Mouse (Mus musculus) hindbrain, embryonic 12.5 days (tissue): Measurements from ENCODE around the gene Kank4. TPM values are rescaled to one million over a fixed set of nuclear protein-coding genes. Genes with fewer than 3 reads are reported as not detected.
A peak's percentile ranks its signal among the peaks of the same experiment; 100 is the strongest.

Experiments used
- ATAC-seq: fragments of 200-750 bp; cut with Nextera tagmentation; 2 replicates; pipeline ENCODE4 v1.8.0; 2017; ENCODE audit warnings: moderate TSS enrichment; ENCODE audit not compliant: low FRiP score
- H3K27ac ChIP-seq: fragments of 300-500 bp; sonication (generic); 2 replicates; pipeline ENCODE4 v1.5.1; 2016; ENCODE audit warnings: mild to moderate bottlenecking
- H3K27me3 ChIP-seq: fragments of 300-500 bp; sonication (generic); 2 replicates; pipeline ENCODE4 v1.6.1; 2016; ENCODE audit warnings: mild to moderate bottlenecking
- H3K36me3 ChIP-seq: fragments of 300-500 bp; sonication (generic); 2 replicates; pipeline ENCODE4 v1.6.1; 2016; ENCODE audit warnings: mild to moderate bottlenecking
- H3K4me1 ChIP-seq: fragments of 300-500 bp; sonication (generic); 2 replicates; pipeline ENCODE4 v1.6.1; 2016
- H3K4me2 ChIP-seq: fragments of 300-500 bp; sonication (generic); replicated peaks from 2 replicates; pipeline ENCODE4 v1.6.1; 2016; ENCODE audit warnings: mild to moderate bottlenecking
- H3K4me3 ChIP-seq: fragments of 300-500 bp; sonication (generic); 2 replicates; pipeline ENCODE4 v1.5.1; 2016; ENCODE audit warnings: mild to moderate bottlenecking
- H3K9ac ChIP-seq: fragments of 300-500 bp; sonication (generic); 2 replicates; pipeline ENCODE4 v1.6.1; 2016; ENCODE audit warnings: mild to moderate bottlenecking, moderate library complexity
- H3K9me3 ChIP-seq: fragments of 300-500 bp; sonication (generic); replicated peaks from 2 replicates; pipeline ENCODE4 v1.6.1; 2016; ENCODE audit warnings: mild to moderate bottlenecking
- WGBS: fragments of 180-500 bp; shearing (Covaris S2); methylation state at CpG from one replicate; pipeline ENCODE4 v1.1.7; 2016; 5-methylcytosine and 5-hydroxymethylcytosine counted together
- polyA plus RNA-seq: library from polyadenylated mRNA; unstranded; fragments of >200 nt; fragmentation: Nextera tagmentation; extraction: Ambion mirVana; gene quantifications from 2 replicates; pipeline ENCODE4 v1.2.1, GENCODE M21; 2016

The Kank4 gene
- polyA plus RNA-seq, 1 experiment from 2014 or later, result 1.5 TPM

DNA sequence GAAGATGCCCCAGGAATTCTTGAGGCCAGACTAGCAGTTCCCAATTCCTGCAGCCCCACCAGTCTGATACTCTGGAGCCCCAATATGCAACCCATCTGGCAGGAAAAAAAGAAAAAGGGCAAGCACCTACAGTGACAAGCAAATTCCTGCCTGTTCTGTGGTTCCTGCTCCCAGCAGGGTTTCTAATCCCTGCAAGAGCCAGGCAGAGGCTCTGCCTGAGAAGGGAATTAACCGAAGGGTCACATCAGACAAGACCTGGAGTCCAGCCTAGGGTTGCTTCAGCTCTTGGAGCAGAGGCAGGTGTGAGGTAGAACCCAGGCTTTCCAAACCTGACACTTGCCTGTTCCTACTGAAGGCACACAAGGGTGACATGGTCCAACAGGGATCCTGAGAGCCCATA lies 26.6 kb downstream of the Kank4 start:
- Histone ChIP-seq H3K36me3 (no peaks in the 10 kb centered on the region), H3K4me2 (peak overlapping the region; percentile 43; the same call in 1 of the 2 replicates), H3K9me3 (no peaks in the 10 kb centered on the region), H3K4me1 (peaks cover 18% of the 10 kb centered on the region), H3K27me3 (no peaks in the 10 kb centered on the region), H3K9ac (no peak overlapping the region), H3K4me3 (no peak overlapping the region), H3K27ac (0 out of 2 replicates have a peak overlapping the region, but pooled peaks have one; percentile 12)
- 35% methylated on average over 1 of the region's 1 CpGs for WGBS
- no peak for ATAC-seq

DNA sequence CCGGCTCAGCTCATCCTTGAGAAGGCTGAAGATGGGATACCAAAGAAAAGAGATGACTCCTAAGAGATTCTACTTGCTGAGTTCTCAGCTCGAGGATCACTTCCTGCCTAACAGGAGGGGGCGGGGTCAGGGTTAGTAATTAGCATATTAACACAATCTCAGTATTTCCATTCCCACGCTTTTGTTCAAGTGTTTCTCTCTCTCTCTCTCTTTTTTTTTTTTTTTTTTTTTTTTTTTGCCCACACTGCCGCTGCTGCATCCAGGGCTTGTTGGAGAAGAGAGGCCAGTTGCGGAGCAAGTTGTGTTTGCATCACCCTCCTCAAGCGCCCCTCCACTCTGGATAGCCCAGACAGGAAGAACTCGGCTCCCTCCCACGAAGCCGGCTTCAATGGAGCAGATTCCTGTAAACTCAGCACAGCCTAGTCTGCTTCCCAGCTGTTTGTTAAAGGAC lies 27.5 kb downstream of the Kank4 start:
- Histone ChIP-seq H3K36me3 (no peaks in the 10 kb centered on the region), H3K9me3 (no peaks in the 10 kb centered on the region), H3K4me3 (peak overlapping the region; percentile 24; the same call in 1 of the 2 replicates), H3K27me3 (no peaks in the 10 kb centered on the region), H3K27ac (peak overlapping the region; percentile 55; the same call in 1 of the 2 replicates), H3K4me1 (peaks cover 18% of the 10 kb centered on the region), H3K4me2 (peak overlapping the region; percentile 43), H3K9ac (no peak overlapping the region)
- ATAC-seq, result no peak
- WGBS, result 7% methylated on average over 10 of the region's 10 CpGs

DNA sequence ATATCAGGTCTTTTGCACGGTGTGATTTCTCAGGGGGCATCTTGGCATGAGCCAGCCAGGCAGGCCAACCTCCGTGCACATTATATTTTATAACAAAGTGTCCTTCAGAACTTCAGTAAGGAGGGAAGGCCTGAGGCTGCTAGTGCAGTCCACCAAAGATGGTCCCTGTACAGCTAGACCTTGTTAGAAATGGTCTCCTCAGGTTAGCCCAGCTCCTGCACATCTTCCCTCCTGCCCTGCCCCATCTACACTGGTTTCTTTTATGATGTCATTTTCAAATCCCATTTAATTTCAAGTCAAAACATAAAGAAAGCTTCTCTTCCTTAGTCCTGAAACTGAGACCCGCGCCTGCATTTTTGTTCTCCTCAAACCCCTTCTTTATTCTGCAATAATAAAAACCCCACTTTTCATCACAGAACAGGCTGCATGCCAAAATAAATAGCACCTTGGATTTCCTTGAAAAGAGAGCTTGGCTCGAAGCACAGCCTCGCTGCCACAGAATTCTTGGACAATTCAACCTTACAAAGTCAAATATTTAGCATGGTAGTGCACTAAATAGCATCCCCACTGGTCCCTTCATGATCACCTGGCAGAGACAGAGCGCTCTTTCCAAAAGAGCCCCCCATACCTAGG lies 28.1 kb downstream of the Kank4 start:
- H3K4me2 ChIP-seq, result peak overlapping the region; percentile 43
- H3K27ac ChIP-seq, result peak overlapping the region; percentile 55; the same call in 1 of the 2 replicates
- no peaks in the 10 kb centered on the region for H3K9me3 ChIP-seq
- H3K4me1 ChIP-seq, result peaks cover 18% of the 10 kb centered on the region
- H3K4me3 ChIP-seq, result peak overlapping the region; percentile 24; the same call in 1 of the 2 replicates
- no peak for ATAC-seq
- H3K9ac ChIP-seq, result no peak overlapping the region
- no peaks in the 10 kb centered on the region for H3K27me3 ChIP-seq
- WGBS, result 71% methylated on average over 7 of the region's 7 CpGs
- H3K36me3 ChIP-seq, result no peaks in the 10 kb centered on the region

DNA sequence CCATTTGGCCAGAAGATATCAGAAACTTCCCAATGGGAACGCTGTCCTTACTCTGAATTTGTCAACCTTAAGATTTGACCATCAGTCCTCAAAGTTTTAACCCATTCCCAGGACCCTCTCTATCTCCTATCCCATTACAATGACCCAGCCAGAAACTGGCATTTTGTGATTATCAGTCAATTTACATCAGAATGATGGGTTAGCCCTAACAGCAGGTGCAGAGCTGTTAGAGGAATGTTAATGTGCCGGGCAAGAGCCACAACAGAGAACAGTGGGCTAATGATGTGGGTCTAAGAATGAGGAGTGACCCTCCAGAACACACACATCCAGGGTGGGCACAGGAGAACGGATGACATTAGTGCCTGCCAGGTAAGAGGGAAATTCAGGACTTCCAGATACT lies 31.1 kb downstream of the Kank4 start:
- Histone ChIP-seq H3K27ac (no peak overlapping the region), H3K27me3 (no peaks in the 10 kb centered on the region), H3K4me1 (peaks cover 18% of the 10 kb centered on the region), H3K9ac (no peak overlapping the region), H3K36me3 (no peaks in the 10 kb centered on the region), H3K4me3 (no peak overlapping the region), H3K4me2 (no peak overlapping the region), H3K9me3 (no peaks in the 10 kb centered on the region)
- no peak for ATAC-seq
- WGBS, result 34% methylated on average over 3 of the region's 3 CpGs

DNA sequence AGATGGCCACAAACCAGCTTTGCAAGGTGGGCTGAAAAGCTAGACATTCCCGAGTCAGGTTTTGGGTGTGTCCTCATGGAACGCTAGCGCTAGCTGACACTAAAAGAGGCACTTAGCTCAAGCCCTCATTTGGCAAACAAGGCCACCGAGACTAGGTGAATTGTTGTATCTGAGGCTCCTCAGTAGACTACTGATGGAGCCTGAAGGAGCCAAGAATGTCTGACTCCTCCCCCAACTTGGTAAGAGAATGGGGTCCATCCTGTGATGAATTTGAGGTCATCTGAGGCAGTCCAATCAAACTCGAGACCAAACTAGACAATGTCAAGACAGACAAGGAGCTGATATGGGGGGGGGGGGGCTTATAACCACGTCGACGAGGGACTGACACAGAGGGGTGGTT lies 31.5 kb downstream of the Kank4 start:
- no peaks in the 10 kb centered on the region for H3K9me3 ChIP-seq
- H3K4me1 ChIP-seq, result peaks cover 18% of the 10 kb centered on the region
- no peak overlapping the region for H3K9ac ChIP-seq
- no peak overlapping the region for H3K4me2 ChIP-seq
- H3K36me3 ChIP-seq, result no peaks in the 10 kb centered on the region
- H3K4me3 ChIP-seq, result no peak overlapping the region
- 32% methylated on average over 8 of the region's 8 CpGs for WGBS
- no peaks in the 10 kb centered on the region for H3K27me3 ChIP-seq
- no peak for ATAC-seq
- no peak overlapping the region for H3K27ac ChIP-seq

DNA sequence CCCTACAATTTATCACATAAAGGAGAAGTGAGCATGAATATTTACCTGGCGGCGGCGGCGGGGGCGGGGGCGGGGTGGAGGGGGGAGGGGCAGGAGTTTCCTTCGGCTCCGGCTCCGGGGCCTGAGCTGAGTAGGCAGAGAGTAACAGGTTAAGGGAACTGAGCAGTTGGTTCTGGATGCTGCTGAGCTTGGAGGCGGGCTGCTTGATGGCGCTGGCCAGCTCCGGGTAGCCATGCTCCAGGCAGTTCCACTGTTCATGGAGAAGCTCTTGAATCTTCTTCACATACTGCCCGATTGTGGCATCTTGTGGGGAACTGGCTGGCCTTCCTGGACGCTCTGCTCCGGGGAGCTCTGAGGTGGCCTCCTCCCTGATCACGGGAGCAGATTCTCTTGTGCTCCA lies 39.1 kb downstream of the Kank4 start:
- no peaks in the 10 kb centered on the region for H3K36me3 ChIP-seq
- H3K9ac ChIP-seq, result 0 out of 2 replicates have a peak overlapping the region, but pooled peaks have one; percentile 23
- H3K9me3 ChIP-seq, result no peaks in the 10 kb centered on the region
- ATAC-seq, result no peak
- H3K4me1 ChIP-seq, result peaks cover 14% of the 10 kb centered on the region
- peak overlapping the region; percentile 25; the same call in 1 of the 2 replicates for H3K4me2 ChIP-seq
- no peak overlapping the region for H3K4me3 ChIP-seq
- WGBS, result 15% methylated on average over 16 of the region's 16 CpGs
- H3K27me3 ChIP-seq, result peaks cover 7% of the 10 kb centered on the region; the same call in 1 of the 2 replicates
- no peak overlapping the region for H3K27ac ChIP-seq

DNA sequence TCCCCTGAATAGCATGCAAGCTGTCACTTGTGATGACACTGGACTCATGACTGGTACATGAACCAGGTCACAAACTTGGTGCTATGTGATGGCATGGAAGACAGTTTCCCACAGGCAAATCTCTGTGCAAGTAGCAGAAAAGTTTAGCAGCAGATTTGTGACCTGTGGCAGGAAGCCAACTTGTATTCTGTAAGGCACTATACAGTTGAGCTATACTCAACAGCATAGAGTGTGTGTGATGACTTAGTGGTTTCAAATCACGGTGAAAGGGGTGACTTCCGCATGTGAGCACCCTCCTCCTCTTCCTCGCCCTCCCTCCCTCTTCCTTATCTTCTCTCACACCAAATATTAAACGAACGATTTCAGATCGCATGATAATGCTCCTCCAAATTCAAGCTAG lies 39.9 kb downstream of the Kank4 start:
- no peak overlapping the region for H3K4me3 ChIP-seq
- H3K27ac ChIP-seq, result no peak overlapping the region
- H3K4me2 ChIP-seq, result no peak overlapping the region
- no peaks in the 10 kb centered on the region for H3K36me3 ChIP-seq
- H3K27me3 ChIP-seq, result peaks cover 7% of the 10 kb centered on the region; the same call in 1 of the 2 replicates
- WGBS, result 87% methylated on average over 6 of the region's 6 CpGs
- H3K9me3 ChIP-seq, result no peaks in the 10 kb centered on the region
- H3K9ac ChIP-seq, result no peak overlapping the region
- H3K4me1 ChIP-seq, result peaks cover 14% of the 10 kb centered on the region
- no peak for ATAC-seq

DNA sequence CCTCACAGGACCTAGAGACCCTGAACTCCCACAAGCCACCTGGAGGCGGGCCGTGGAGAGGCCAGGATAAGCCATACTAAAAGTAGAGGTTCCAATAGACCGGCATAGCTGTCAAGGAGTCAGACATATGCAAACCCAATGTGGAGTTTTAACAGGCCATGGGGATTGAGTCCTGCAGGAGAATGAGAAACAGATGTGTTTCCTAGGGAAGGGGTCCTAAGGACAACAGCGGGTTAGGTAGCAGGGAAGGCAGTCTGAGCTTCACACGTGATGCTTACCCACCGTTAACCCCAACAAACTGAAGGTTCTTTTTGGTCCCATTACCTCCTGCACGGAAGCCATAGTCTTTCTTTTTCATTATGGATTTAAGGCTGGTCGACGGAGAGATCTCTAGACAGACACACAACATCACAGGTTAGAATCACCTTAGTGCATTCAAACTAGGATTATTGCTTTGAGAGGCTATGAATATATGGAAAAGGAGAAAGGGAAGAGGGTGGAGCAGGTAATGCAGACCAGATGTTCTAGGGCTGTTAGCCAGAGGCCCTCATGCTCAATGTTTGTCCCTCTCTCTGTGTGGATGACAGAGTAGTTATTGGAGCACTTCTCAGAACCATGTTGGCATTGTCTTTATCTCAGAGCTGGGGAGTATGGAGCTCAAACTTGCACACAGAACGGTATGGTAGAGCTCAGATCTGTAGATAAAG lies 40.5 kb downstream of the Kank4 start:
- Histone ChIP-seq H3K27ac (no peak overlapping the region), H3K4me3 (no peak overlapping the region), H3K9ac (no peak overlapping the region), H3K36me3 (no peaks in the 10 kb centered on the region), H3K9me3 (no peaks in the 10 kb centered on the region), H3K4me2 (no peak overlapping the region), H3K4me1 (peaks cover 14% of the 10 kb centered on the region), H3K27me3 (peaks cover 7% of the 10 kb centered on the region; the same call in 1 of the 2 replicates)
- no peak for ATAC-seq
- whole genome bisulfite sequencing, result 78% methylated on average over 10 of the region's 10 CpGs

DNA sequence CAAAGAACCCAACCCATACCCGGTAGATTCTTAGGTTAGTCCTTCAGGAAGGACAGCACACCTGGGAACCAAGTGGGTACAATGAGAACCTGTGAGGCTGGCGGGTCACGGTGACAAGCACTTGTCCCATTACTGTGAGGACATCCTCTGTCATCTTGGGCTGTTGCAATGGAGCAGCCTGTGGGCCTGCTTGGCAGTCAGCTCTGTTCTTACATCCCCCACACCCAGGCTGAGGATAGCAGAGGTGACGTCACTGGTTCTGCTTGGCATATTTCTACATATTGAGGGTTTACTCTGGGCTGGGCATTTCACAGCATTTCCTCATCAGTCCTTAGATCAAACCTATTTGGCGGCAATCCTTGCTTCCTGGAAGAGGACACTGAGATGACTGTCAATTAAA lies 43.6 kb downstream of the Kank4 start:
- Histone ChIP-seq H3K36me3 (no peaks in the 10 kb centered on the region), H3K27ac (no peak overlapping the region), H3K4me3 (no peak overlapping the region), H3K4me1 (peaks cover 7% of the 10 kb centered on the region), H3K27me3 (no peaks in the 10 kb centered on the region), H3K9me3 (no peaks in the 10 kb centered on the region), H3K4me2 (no peak overlapping the region), H3K9ac (no peak overlapping the region)
- no peak for ATAC-seq
- 98% methylated on average over 5 of the region's 5 CpGs for WGBS

DNA sequence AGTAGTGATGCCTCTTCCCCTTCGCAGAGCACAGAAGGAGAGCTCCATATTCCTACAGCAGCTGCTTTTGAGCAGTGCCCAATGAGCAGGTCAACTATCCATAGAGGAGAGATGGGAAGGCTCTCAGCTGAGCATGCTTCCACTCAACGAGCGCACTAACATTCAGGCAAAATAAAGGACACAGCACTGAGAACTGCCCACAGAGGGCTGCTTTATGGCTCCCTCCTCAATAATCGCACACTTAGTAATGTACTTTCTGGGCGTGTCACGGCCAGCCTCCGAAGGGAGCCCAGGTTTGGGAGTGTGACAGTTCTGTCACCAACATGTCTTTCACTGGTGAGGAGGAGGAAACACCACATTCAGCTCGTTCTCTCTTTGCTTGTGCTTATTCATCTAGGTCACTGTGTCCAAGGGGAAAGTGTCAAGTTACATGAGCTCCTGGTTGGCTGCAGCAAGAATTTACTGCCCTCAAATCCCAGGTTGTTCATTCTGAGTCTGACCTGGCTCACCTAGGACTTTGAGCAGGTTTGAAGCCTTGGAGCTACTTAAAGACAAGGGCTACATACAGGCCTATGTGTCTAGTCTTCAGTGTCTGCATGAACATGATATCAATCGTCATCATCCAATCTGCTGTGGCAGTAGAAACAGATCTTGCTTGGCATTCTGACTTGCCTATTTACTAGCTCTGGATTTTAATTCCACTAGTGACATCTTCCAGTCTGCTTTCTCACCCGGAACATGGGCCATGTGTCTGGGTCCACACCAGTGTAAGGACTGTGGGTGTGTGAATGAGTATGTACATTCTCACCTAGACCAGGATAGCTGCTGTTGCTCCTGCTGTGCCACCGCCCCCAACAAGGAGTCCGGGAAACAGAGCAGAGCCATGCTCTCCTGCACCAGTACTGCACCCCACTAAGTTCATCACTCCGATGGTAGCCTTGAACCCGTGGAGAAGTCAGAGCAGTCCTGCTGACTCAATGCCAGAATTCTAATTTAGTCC lies 49.9 kb downstream of the Kank4 start:
- ATAC-seq, result no peak
- 80% methylated on average over 14 of the region's 14 CpGs for WGBS
- H3K4me2 ChIP-seq, result no peak overlapping the region
- H3K27me3 ChIP-seq, result no peaks in the 10 kb centered on the region
- H3K36me3 ChIP-seq, result no peaks in the 10 kb centered on the region
- no peak overlapping the region for H3K9ac ChIP-seq
- no peak overlapping the region for H3K27ac ChIP-seq
- no peak overlapping the region for H3K4me3 ChIP-seq
- no peaks in the 10 kb centered on the region for H3K4me1 ChIP-seq
- no peaks in the 10 kb centered on the region for H3K9me3 ChIP-seq

DNA sequence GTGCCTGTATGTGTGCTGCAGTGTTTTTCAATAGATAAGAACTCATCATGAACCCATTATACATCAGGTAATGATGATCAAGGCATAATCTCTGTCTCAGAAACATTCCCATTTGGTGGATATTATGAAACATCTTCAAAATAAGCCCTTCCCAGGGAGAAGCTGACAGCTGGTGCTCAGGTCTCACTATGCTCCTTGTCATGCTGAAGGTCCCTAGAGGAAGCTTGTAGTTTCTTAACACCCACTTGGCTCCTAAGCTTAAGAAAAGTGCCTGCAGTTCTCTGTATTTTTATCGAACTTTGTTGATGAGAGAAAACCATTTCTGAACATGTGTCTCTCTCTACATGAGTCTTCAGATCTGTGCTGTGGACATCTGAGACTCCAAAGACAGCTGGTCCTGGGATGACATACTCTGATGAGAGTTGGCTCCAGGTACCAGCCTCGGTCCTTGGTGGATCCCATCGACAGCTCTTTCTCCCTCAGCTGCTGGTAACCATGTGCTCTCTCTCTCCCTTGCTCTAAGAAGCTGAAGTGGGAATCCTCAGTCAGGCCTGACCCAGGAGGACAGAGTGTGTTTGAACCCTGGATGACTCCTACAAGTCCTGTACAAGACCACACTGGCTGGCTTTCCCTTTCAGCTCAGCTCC lies 58.3 kb downstream of the Kank4 start:
- H3K27me3 ChIP-seq, result no peaks in the 10 kb centered on the region
- peaks cover 16% of the 10 kb centered on the region for H3K4me1 ChIP-seq
- H3K4me2 ChIP-seq, result no peak overlapping the region
- WGBS, result 84% methylated on average over 3 of the region's 3 CpGs
- no peaks in the 10 kb centered on the region for H3K36me3 ChIP-seq
- no peak overlapping the region for H3K4me3 ChIP-seq
- H3K9me3 ChIP-seq, result no peaks in the 10 kb centered on the region
- no peak for ATAC-seq
- H3K27ac ChIP-seq, result peak overlapping the region; percentile 19; the same call in 1 of the 2 replicates
- H3K9ac ChIP-seq, result no peak overlapping the region
